In genomic region chr1:59613795-59614194, GRCm38 (mm10) we compare ENCODE assay signal across 10 mouse cellular contexts. TPM values are rescaled to one million over a fixed set of nuclear protein-coding genes. Genes with fewer than 3 reads are reported as not detected.
DNase-seq lines count a peak whose midpoint lies in the region; ATAC-seq lines count a peak whose summit lies in the region.
"Had no signal": no experiment of that assay in that cellular context is flagged by ENCODE, and none has a peak within 500 bp of the region (broad histone marks: within the 10 kb centered on the region; RNA-seq: fewer than 3 reads in every experiment).

No protein-coding gene starts in this region.

- no peak overlapping the region for H3K27ac ChIP-seq in heart, embryonic 12.5 days (ENCODE audit: poor library complexity, severe bottlenecking)
- no peak overlapping the region for H3K27ac ChIP-seq in embryonic facial prominence, embryonic 14.5 days (replicated peaks; ENCODE audit: low read depth, low read length)
- H3K27ac ChIP-seq: embryonic facial prominence, embryonic 13.5 days; limb, embryonic 13.5 days had no signal

- 0 out of 2 replicates have a peak, but pooled peaks cover 3% of the 10 kb centered on the region for H3K27me3 ChIP-seq in heart, embryonic 12.5 days (replicated peaks)
- no peaks in the 10 kb centered on the region for H3K27me3 ChIP-seq in embryonic facial prominence, embryonic 14.5 days (replicated peaks; ENCODE audit: control insufficient read depth, insufficient read depth, low read length)
- H3K27me3 ChIP-seq: embryonic facial prominence, embryonic 13.5 days; limb, embryonic 13.5 days had no signal

- H3K9me3 ChIP-seq in heart, embryonic 12.5 days (replicated peaks) = no peaks in the 10 kb centered on the region
- H3K9me3 ChIP-seq in embryonic facial prominence, embryonic 14.5 days (ENCODE audit: control insufficient read depth, low read length) = no peaks in the 10 kb centered on the region
- H3K9me3 ChIP-seq: embryonic facial prominence, embryonic 13.5 days; limb, embryonic 13.5 days had no signal

- intact Hi-C loops in heart, postnatal 14 days (cut with DNase I) = no loop called here

- ATAC-seq in heart, embryonic 12.5 days (ENCODE audit: insufficient number of reproducible peaks, low FRiP score) = no peak
- ATAC-seq in embryonic facial prominence, embryonic 14.5 days (ENCODE audit: low read depth) = no peak

- H3K4me3 ChIP-seq in heart, embryonic 12.5 days = no peak overlapping the region
- no peak overlapping the region for H3K4me3 ChIP-seq in embryonic facial prominence, embryonic 14.5 days (ENCODE audit: low read depth, low read length)
- H3K4me3 ChIP-seq: embryonic facial prominence, embryonic 13.5 days; limb, embryonic 13.5 days had no signal

- WGBS in heart, embryonic 12.5 days = 40% methylated on average over 6 of the region's 6 CpGs
- 46% methylated on average over 6 of the region's 6 CpGs for WGBS in embryonic facial prominence, embryonic 14.5 days

- DNase-seq in heart, postnatal 14 days = peak; percentile 40 to 73
- peak; percentile 79 for DNase-seq in CD4-positive, CD25-positive, alpha-beta regulatory T cell, adult 2 months (ENCODE audit: low read depth, low spot score)
- DNase-seq in adrenal gland, adult 8-10 months = peak; percentile 22
- peak; percentile 44 for DNase-seq in embryonic facial prominence, embryonic 14.5 days (ENCODE audit: low spot score)
- DNase-seq in layer of hippocampus, postnatal 10 days (ENCODE audit: low spot score in 2 of 2) = peak; percentile 62 to 66
- DNase-seq in natural killer cell, adult 2 months (ENCODE audit: low spot score in 2 of 2) = peak; percentile 30 to 48
- DNase-seq in thymus, postnatal 25 days = peak; percentile 64

- H3K4me1 ChIP-seq in heart, embryonic 12.5 days (replicated peaks) = no peaks in the 10 kb centered on the region
- no peaks in the 10 kb centered on the region for H3K4me1 ChIP-seq in embryonic facial prominence, embryonic 14.5 days (ENCODE audit: control insufficient read depth, insufficient read depth, low read length)
- H3K4me1 ChIP-seq: embryonic facial prominence, embryonic 13.5 days; limb, embryonic 13.5 days had no signal

- no peak overlapping the region for H3K4me2 ChIP-seq in heart, embryonic 12.5 days
- H3K4me2 ChIP-seq in embryonic facial prominence, embryonic 14.5 days (ENCODE audit: low read depth, low read length) = no peak overlapping the region
- H3K4me2 ChIP-seq: embryonic facial prominence, embryonic 13.5 days; limb, embryonic 13.5 days had no signal

- no peak overlapping the region for H3K9ac ChIP-seq in heart, embryonic 12.5 days
- no peak overlapping the region for H3K9ac ChIP-seq in embryonic facial prominence, embryonic 14.5 days (ENCODE audit: low read depth, low read length)
- H3K9ac ChIP-seq: embryonic facial prominence, embryonic 13.5 days; limb, embryonic 13.5 days had no signal

- no peaks in the 10 kb centered on the region for H3K36me3 ChIP-seq in heart, embryonic 12.5 days
- no peaks in the 10 kb centered on the region for H3K36me3 ChIP-seq in embryonic facial prominence, embryonic 14.5 days (ENCODE audit: control insufficient read depth, insufficient read depth, low read length)
- H3K36me3 ChIP-seq: embryonic facial prominence, embryonic 13.5 days; limb, embryonic 13.5 days had no signal

RNA-seq across cellular contexts. Expression of gene Sumo1, which starts 56.8 kb away (rescaled TPM):
- 10 to 100 TPM; 55.6 to 58.2 TPM for total RNA-seq in heart, postnatal 14 days (2021)
- polyA plus RNA-seq in heart, embryonic 12.5 days (2016; fragmentation: Nextera tagmentation; extraction: Ambion mirVana) = 254 TPM in 2 replicates
- 100 to 1,000 TPM; 139 to 180 (median 145) TPM for total RNA-seq in adrenal gland, adult 8-10 months (2022)
- polyA plus RNA-seq in embryonic facial prominence, embryonic 14.5 days (2014; fragmentation: Nextera tagmentation; extraction: Ambion mirVana) = 354 and 387 TPM in 2 replicates
- 100 to 1,000 TPM; 103 to 105 TPM for total RNA-seq in layer of hippocampus, postnatal 10 days (2021)

Comparison
In these comparisons a context has a peak if more than half of its experiments do, and no peak if none do; other contexts are left out.
1. DNase-seq: peak in every context shown above with its lines; median percentile 79 in CD4-positive, CD25-positive, alpha-beta regulatory T cell, adult 2 months; 64 in layer of hippocampus, postnatal 10 days; 64 in thymus, postnatal 25 days; 56 in heart, postnatal 14 days; 44 in embryonic facial prominence, embryonic 14.5 days; 39 in natural killer cell, adult 2 months; 22 in adrenal gland, adult 8-10 months.